Mouse (Mus musculus) heart, postnatal 14 days (tissue): ENCODE results near the gene Itpk1. TPM values are rescaled to one million over a fixed set of nuclear protein-coding genes. Genes with fewer than 3 reads are reported as not detected.

Experiments used
- DNase-seq, 2 experiments: peaks; one replicate each; pipeline ENCODE4 v3.0.0; 2021 to 2022
- intact Hi-C: fragments of 180-260 bp; cut with DNase I; formaldehyde crosslinking; loops from one replicate; pipeline ENCODE4 v1.15.1; 2025
- long read RNA-seq, 2 experiments: library from polyadenylated mRNA; stranded (forward); transcript quantifications; one replicate each; pipeline ENCODE4 v2.0.0; 2021
- total RNA-seq, 2 experiments: library from RNA; stranded (reverse); gene quantifications; 2 replicates each; pipeline ENCODE4 v1.2.3; 2021

Gene Itpk1
- total RNA-seq, result 10 to 100 TPM; 10.7 to 13.0 TPM
- long read RNA-seq, experiment 1, transcript Itpk1-201 (10 exons, 2,918 nt), result major isoform, 6 of 6 reads
- long read RNA-seq, experiment 1, partial matches to known transcripts, result 0 of 6 reads
- long read RNA-seq, experiment 1, other reads (novel, unspliced or antisense), result 0 of 6 reads
- long read RNA-seq, experiment 2, partial matches to known transcripts, result 2 of 5 reads
- long read RNA-seq, experiment 2, other reads (novel, unspliced or antisense), result 0 of 5 reads

DNA sequence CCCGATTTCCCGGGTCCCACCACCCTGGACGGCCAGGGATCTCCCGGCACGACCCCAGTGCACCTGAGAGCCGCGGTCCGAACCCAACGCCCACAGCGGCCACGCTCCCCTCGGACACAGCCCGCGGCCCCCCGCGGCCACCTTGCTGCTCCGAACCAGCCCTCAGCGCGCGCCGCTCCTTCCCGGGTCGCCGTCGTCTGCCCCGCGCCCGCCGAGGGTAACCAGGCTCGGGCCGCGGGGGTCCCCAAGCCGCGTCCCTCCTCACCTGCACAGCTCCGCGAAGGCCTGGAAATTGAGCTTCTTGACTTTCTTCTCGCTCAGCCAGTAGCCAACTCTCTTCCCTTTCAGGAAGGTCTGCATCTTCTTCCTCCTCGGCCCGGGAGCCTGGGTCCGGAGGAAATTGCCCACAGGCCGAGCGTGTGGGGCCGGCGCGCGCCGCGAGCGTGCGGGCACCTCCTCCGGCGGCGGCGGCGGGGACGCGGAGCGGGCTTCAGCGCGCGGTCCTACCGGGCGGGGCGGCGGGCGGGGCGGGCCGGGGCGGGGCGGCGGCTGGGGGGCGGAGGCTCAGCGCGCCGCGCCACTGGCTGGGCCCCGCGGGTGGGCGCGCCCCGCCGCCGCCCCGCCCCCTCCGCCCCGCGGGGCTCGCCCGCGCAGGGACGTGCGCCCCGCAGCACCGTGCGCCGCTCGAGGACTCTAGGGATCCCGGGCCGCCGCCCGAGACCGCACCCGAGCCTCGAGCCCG is at the start of gene Itpk1:
Gene Itpk1, minus strand, starts transcription at position 474 of the 742 bp plus-strand sequence.
- peak; percentile 67 to 77 for DNase-seq
- intact Hi-C loops, result loop anchor here (2.0 kb wide), 1 partner anchor 126 kb away; no protein-coding TSS in a partner anchor

GRCm38 (mm10) chr12:102748256-102748655 is 43.5 kb upstream of the Itpk1 start:
- DNase-seq, result no peak
- intact Hi-C loops, result no loop called here

DNA sequence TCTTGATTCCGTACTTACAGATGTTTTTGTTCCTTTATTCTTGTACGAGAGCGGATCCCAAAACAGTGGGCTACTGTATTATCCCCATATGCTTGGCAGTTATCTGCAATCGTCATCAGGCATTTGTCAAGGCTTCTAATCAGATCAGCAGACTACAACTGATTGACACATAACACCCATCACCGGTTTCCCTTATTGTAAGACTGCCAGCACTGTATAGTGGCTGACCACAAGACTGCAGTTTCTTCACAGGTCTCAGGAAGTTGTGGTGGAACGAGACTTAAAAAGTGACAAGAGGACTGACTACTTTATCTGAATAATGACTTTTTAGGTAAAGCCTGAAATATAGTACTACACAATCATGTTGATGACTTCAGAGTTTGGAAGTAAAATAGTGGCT is 40.1 kb upstream of the Itpk1 start:
- intact Hi-C loops, result loop anchor here (5.0 kb wide), 1 partner anchor 132 kb away; the partner anchor contains the start of gene Btbd7
- DNase-seq, result no peak

DNA sequence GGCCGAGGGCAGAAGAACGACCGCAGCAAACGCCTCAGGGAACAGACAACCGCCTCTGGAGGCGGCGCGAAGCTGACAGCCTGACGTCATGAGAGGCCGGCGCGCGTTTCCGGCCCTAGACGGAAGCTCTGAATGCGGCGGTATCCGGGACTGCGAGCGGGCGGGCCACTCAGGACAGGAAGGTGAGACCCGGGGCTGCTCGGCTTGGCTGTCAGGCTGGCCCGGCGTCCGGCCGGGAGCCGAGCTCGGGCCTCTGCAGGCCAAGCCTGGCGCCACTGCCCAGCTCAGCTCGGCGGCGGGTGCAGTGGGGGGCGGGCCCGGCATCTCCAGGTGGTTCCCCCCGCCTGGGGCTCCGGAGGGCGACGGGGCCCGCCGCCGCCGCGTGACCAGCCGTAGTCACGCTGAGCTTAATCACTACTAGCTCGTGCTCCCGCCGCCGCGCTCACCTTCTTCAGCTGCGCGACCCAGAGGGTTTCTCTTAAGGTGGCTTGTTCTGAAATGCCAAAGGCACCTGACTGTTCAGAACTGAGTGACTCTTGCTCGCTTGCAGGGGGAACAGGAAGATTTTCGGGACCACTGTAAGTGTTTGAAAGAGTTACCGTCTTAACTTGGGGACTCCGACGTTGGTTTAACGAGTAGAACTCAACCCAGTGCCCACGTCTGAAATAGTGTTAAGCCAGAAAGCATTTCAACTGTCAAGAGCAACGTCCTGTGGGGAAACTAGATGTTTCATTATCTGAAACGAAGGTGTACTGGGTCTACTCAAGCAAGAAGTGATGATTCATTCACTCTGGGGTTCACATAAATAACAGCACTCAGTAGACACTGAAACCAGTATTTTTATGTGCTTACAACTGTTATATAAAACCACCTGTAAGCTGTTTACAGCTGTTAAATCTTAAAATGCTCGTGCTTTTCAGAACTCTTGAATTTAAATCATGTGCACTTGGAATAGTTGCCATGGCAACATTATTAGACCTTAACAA is 39.2 kb upstream of the Itpk1 start, which contains the start of the genes Moap1 and Tmem251:
Gene Moap1, minus strand, starts transcription at position 73 of the 986 bp plus-strand sequence.
Gene Tmem251, plus strand, starts transcription at position 174 of the 986 bp plus-strand sequence.
- DNase-seq, result peak; percentile 89 to 92
- intact Hi-C loops, result loop anchor here (5.0 kb wide), 1 partner anchor 133 kb away; the partner anchor contains the start of gene Btbd7

- intact Hi-C loops, result loop anchor here (5.0 kb wide), 1 partner anchor 134 kb away; the partner anchor contains the start of gene Btbd7
- DNase-seq, result no peak
Measured at GRCm38 (mm10) chr12:102743036-102743588, 38.4 kb upstream of the Itpk1 start.

DNA sequence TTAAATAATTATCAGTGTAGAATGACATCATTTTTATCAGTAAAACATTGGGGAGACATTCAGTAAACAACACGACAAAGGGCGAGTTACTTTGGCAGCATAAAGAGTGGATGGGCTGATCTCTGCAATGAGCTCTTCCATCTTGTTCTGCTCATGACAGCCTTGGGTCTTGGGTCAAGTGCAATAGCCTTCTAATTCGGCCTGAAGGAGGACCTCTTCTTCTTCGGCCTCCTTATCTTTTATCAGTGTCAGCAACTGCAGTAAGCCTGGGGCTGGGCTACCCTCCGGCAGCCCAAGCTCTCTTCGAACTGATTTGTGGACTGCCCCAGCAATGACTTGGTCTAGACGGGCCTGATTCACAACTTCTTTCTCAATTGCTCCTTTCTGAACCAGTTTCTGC is 37.3 kb upstream of the Itpk1 start:
- intact Hi-C loops, result loop anchor here (5.0 kb wide), 1 partner anchor 135 kb away; the partner anchor contains the start of gene Btbd7

DNA sequence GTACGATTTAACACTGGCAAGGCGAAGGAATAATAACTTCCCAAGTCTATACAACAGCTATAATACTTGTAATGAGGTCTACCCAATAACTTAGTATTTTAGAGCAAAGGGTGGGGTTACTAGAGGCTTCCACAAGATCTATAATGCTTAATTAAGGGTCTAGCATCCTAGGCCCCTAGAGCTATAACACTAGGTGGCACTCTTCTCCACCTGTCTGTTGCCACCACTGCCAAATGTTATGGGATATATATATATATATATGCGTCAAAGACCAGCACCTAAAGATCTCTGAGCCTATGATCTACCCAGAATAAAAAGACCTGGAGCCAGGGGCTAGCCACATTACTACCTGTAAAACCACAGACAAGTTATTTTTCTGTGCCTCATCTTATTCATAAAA is 35.6 kb upstream of the Itpk1 start:
- no peak for DNase-seq
- intact Hi-C loops, result loop anchor here (2.0 to 5.0 kb wide), 2 partner anchors 137 to 325 kb away; partner anchors contain the start of gene Btbd7

More for the DNA sequence above, 37.3 kb upstream of the Itpk1 start:
- no peak for DNase-seq

DNA sequence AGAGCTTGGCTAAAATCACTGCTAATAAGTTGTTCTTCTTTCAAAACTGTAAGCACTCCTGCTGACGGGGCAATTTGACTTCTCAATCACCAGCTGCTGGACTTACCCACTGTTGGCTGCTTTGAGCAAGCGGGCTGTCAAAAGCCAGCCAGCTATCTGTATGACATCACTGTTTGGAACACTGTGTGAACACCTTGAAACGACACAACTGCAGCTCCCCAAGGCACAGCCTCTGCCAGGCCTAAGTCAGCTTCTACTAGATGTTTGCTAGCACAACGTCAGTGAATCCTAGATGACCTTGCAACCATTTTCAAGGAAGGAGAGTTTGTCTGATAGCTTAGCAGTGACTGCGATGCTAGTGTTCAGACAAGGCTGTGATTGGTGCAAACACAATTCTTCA is 34.4 kb upstream of the Itpk1 start:
- DNase-seq, result no peak
- intact Hi-C loops, result no loop called here

DNA sequence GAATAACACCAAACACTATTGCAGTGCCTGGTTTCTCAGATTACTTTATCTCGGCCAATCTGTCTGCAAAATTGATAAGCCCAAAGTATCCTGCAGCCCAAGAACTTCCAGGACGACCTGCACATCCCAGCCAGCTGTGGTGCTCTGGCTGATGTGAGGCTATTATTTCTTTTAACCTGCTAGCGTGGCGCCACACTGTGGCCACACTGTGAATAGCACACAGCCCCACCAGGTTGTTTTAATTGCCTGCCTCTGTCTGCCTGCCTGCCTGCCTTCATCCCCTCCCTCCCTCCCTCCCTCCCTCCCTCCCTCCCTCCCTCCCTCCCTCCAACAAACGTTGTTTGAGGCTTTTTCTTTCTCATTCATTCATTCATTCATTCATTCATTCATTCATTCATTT is 28.7 kb upstream of the Itpk1 start:
- DNase-seq, result peak; percentile 66 to 75
- intact Hi-C loops, result loop anchor here (5.0 kb wide), 1 partner anchor 211 kb away; no protein-coding TSS in a partner anchor

DNA sequence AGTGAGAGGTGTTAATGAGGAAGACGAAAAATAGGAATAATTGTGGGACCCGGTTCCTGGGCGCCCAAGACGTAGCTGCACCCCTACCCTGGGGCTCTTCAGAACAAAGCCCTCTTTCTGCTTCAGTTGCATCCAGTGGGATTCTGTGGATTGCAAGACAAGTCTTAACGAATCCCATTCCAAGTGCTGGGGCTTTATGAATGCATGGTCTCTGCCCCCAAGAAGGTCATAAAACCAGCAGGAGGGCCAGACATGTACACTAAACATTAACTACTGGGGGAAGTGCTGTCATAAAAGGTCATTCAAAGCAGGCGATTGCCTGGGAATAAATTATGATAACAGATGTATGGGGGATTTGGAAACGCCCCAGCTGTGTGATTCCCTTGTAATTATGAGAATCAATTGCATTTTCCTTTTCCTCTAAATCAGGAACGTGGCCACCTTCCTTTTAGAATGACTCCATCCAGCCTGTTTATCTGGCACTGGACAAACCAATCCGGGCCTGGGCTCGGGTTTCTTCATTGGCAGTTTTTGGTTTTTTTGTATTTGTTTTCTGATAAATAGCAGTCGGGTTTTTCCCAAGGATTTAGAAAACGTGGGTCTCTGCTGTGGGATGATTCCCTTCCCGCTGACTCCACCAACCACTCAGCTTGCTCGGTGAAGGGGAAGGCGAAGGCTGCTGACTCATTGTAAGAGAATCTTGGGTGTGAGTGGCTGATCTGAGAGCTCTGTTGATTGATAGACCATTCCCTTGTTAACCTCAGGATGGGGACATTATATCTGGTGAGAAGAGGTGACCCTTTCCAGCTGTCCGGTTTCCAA is 26.3 kb upstream of the Itpk1 start:
- intact Hi-C loops, result loop anchor here (5.0 kb wide), 1 partner anchor 209 kb away; no protein-coding TSS in a partner anchor
- DNase-seq, result no peak

- intact Hi-C loops, result loop anchor here (5.0 kb wide), 1 partner anchor 208 kb away; no protein-coding TSS in a partner anchor
- DNase-seq, result peak; percentile 40 to 46
Measured at GRCm38 (mm10) chr12:102729855-102730797, 25.4 kb upstream of the Itpk1 start.

DNA sequence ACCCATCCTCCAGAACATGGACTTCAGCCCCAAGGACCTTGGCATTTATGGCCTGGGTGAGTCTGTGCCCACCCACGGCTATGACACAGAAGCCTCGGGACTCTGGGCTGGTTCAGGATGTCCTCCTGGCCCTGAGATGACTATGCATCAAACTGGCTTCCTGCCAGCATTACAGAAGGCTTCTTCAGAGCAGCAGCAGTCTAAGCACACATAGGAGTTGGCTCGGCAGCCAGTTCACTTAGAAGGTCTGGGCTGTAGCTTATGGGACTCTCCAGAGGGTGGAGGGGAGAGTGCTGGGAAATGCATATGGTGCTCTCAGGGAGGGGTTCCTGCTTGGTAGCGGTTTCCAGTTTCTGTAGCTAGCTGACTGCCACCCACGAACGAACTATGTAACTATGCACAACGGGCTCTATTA is 21.0 kb upstream of the Itpk1 start:
- intact Hi-C loops, result no loop called here
- DNase-seq, result no peak

DNA sequence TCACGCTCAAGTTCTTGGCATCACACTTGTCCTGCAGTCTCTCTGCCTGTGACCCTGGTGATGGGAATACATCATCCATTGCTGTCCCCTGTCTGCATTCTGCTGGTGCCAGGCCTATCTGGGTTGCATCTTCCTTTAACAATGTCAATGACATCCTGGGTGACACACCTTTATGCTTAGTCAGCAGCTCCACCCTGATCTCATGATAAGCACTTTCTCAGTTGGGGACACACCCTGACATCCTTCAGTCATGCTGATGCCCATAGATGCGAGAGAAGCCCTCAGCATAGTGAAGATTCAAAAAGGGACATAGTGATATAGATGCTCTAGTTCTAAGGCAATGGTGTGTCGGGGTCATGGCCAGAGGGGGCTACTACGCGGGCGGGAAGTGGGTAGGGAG is 20.4 kb upstream of the Itpk1 start:
- no peak for DNase-seq
- intact Hi-C loops, result no loop called here

DNA sequence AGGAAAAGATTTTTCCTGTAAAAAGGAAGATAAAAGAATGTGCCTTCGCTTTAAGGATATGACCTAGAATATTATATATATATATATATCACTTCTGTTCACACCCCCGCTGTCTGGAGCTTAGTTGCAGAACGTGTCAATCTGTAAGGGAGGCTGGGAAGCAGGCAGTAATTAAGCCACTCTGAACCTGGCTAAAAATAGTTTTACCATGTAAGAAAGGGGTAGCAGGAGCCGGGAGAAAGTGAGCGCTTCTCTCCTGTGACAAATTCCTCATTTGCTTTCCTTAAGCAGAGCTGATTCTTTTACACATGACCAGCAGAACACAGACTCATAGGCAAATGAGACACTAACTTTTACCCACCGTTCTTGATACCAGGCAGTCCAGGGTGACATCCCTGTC is 19.1 kb upstream of the Itpk1 start:
- intact Hi-C loops, result no loop called here
- DNase-seq, result no peak

GRCm38 (mm10) chr12:102722966-102723365 is 18.2 kb upstream of the Itpk1 start:
- DNase-seq, result no peak
- intact Hi-C loops, result no loop called here

GRCm38 (mm10) chr12:102722451-102722850 is 17.7 kb upstream of the Itpk1 start:
- intact Hi-C loops, result no loop called here

DNA sequence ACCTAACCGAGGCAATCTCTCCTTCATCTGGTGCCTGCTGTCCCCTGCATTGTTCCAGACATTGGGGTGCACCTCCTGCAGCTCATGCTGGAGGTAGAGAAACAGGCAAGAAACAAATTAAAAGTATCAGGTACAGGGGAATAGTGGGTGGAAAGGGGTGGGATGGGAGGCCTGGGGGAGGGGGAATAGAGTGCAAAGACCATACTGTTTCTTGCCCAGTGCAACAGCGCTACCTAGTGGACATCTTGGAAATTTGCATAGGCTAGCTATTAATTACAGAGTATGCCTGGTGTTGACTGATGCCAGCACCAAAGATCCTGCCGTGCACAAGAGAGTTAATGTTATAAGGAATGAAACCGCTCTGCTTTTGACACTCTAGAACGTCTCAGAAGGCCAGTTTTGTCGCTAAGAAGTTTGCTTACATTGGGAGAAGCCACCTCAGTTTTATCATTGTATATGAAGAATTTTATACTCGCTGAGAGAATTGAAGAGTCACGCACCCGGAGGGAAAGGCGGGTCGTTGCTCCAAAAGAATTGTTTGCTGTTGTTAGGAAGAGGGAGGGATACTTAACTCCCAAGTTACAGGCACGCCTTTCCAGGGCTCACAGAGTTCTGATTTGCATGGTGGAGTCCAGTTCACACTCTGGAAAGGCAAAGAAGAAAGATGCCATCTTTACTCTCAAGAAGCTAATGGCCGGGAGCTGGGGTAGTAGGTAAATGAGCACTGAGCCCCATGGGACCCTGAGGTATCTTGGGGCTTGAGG is 15.0 kb upstream of the Itpk1 start:
- DNase-seq, result peak; percentile 27 to 56
- intact Hi-C loops, result no loop called here

More at GRCm38 (mm10) chr12:102722451-102722850, 17.7 kb upstream of the Itpk1 start:
- no peak for DNase-seq
